Mouse (Mus musculus) embryonic fibroblast, embryonic 13.5 days (primary cell): ENCODE measurements at regions not wholly inside any gene's neighbourhood (a gene's known extent, or its start where the extent isn't known, plus 50 kb on each side); places are given as distances from the start of the nearest gene placed in this dataset.

Experiments used
- CTCF ChIP-seq: IDR thresholded peaks from 2 replicates; pipeline ENCODE4 v1.5.1; 2011; ENCODE audit warnings: mild to moderate bottlenecking, control low read depth, low read length, moderate library complexity, borderline replicate concordance; ENCODE audit not compliant: insufficient read depth
- POLR2A ChIP-seq: IDR thresholded peaks from 2 replicates; pipeline ENCODE4 v1.6.1; 2011; ENCODE audit warnings: low read depth, mild to moderate bottlenecking, control low read depth, low read length, moderate library complexity

GRCm38 (mm10) chr5:43350987-43351386 lies 118.0 kb downstream of the Cpeb2 start:
- TF ChIP-seq POLR2A (no peak), CTCF (no peak)
